Mouse (Mus musculus) mature B cell (primary cell): ENCODE measurements around the gene Scn3a.

ENCODE experiments used
- in situ Hi-C: fragments of 300-500 bp; cut with MboI; formaldehyde crosslinking; loops from 2 replicates; pipeline ENCODE4 v1.14.3; 2019

Scn3a gene

GRCm38 (mm10) chr2:65414237-65414636, 153.2 kb downstream of the Scn3a start:
- in situ Hi-C loops = loop anchor here (10.0 kb wide), 1 partner anchor 151 kb away; the partner anchor contains the start of gene Scn3a

GRCm38 (mm10) chr2:65413746-65414145, 153.7 kb downstream of the Scn3a start:
- in situ Hi-C loops = loop anchor here (10.0 kb wide), 1 partner anchor 151 kb away; the partner anchor contains the start of gene Scn3a
